Mouse (Mus musculus) heart, embryonic 16.5 days (tissue): Measurements from ENCODE around the gene Nebl. TPM values are rescaled to one million over a fixed set of nuclear protein-coding genes. Genes with fewer than 3 reads are reported as not detected.

Experiments
- ATAC-seq: fragments of 200-750 bp; cut with Nextera tagmentation; replicated peaks from 2 replicates; pipeline ENCODE4 v1.8.0; 2017; ENCODE audit warnings: moderate number of reproducible peaks; ENCODE audit not compliant: insufficient read depth, low FRiP score; ENCODE audit errors: extremely low read depth
- H3K27ac ChIP-seq: fragments of 300-500 bp; sonication (generic); 2 replicates; pipeline ENCODE4 v1.5.1; 2014; ENCODE audit warnings: mild to moderate bottlenecking, low read length, control low read depth, moderate library complexity
- H3K27me3 ChIP-seq: fragments of 300-500 bp; sonication (generic); 2 replicates; pipeline ENCODE4 v1.6.1; 2014; ENCODE audit warnings: low read length, mixed read lengths; ENCODE audit not compliant: control insufficient read depth, insufficient read depth
- H3K36me3 ChIP-seq: fragments of 300-500 bp; sonication (generic); 2 replicates; pipeline ENCODE4 v1.6.1; 2014; ENCODE audit not compliant: control insufficient read depth, insufficient read depth
- H3K4me1 ChIP-seq: fragments of 300-500 bp; sonication (generic); 2 replicates; pipeline ENCODE4 v1.6.1; 2014; ENCODE audit warnings: low read length, mixed read lengths; ENCODE audit not compliant: control insufficient read depth, insufficient read depth
- H3K4me2 ChIP-seq: fragments of 300-500 bp; sonication (generic); 2 replicates; pipeline ENCODE4 v1.6.1; 2014; ENCODE audit warnings: low read depth, mild to moderate bottlenecking, control low read depth, low read length
- H3K4me3 ChIP-seq: fragments of 300-500 bp; sonication (generic); 2 replicates; pipeline ENCODE4 v1.5.1; 2014; ENCODE audit warnings: mild to moderate bottlenecking, control low read depth, low read length
- H3K9ac ChIP-seq: fragments of 300-500 bp; sonication (generic); 2 replicates; pipeline ENCODE4 v1.6.1; 2014; ENCODE audit warnings: low read length, control low read depth
- H3K9me3 ChIP-seq: fragments of 300-500 bp; sonication (generic); replicated peaks from 2 replicates; pipeline ENCODE4 v1.6.1; 2016; ENCODE audit warnings: low read length; ENCODE audit not compliant: control insufficient read depth
- WGBS: fragments of 180-500 bp; shearing (Covaris S2); extraction: QIAGEN DNeasy Blood & Tissue Kit; methylation state at CpG from one replicate; pipeline ENCODE4 v1.1.7; 2014; 5-methylcytosine and 5-hydroxymethylcytosine counted together
- polyA plus RNA-seq: library from polyadenylated mRNA; unstranded; fragments of >200 nt; fragmentation: Nextera tagmentation; extraction: Ambion mirVana; gene quantifications from 2 replicates; pipeline ENCODE4 v1.2.1, GENCODE M21; 2015

Nebl gene
- polyA plus RNA-seq, 1 experiment from 2014 or later = 258 TPM

DNA sequence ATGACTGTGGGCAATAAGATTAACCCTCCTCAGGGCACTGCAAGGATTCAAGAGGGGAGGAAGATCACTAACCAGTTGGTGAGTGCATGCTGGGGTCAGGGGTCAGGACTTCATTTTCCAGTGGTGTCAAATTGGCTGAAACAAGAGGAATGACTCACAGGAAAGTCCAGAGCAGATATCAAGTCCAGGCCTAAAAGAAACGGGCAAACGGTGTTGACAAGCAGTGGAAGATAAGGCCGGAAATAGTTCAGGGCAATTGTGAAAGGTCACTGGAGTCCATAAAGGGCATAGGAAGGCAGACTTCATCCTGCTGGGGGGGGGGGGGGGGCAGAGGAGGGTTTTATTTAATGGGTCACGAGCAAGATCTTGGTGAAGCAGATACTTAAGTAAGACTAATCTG is 207.5 kb downstream of the Nebl start:
- peak; percentile 82 for ATAC-seq

DNA sequence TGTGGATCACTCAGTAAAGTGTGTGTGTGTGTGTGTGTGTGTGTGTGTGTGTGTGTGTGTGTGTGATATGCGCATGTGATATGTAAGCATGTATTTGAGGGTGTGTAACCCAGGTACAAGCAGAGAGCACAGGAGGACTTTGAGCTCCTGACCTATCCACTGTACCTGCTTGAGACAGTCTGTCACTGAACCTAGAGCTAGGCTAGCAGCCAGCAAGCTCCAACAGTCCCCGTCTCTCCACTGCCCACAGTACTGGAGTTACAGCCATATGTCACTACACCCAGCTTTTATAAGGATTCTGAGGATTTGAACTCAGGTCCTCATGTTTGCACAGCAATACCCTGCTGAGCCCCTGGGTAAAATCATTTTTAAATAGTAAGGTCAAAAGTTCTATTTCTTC is 215.6 kb downstream of the Nebl start:
- Histone ChIP-seq H3K36me3 (no peaks in the 10 kb centered on the region), H3K27ac (no peak overlapping the region), H3K4me3 (no peak overlapping the region), H3K9ac (no peak overlapping the region), H3K4me1 (no peaks in the 10 kb centered on the region; the same call in 1 of the 2 replicates), H3K27me3 (no peaks in the 10 kb centered on the region), H3K9me3 (no peaks in the 10 kb centered on the region), H3K4me2 (no peak overlapping the region)
- 83% methylated on average over 2 of the region's 2 CpGs for WGBS
- ATAC-seq = no peak

More for the DNA sequence above, 207.5 kb downstream of the Nebl start:
- H3K27me3 ChIP-seq = no peaks in the 10 kb centered on the region
- no peak overlapping the region for H3K4me3 ChIP-seq
- peak overlapping the region; percentile 24; the same call in 1 of the 2 replicates for H3K4me2 ChIP-seq
- H3K36me3 ChIP-seq = no peaks in the 10 kb centered on the region
- H3K9me3 ChIP-seq = no peaks in the 10 kb centered on the region
- 17% methylated on average over 4 of the region's 4 CpGs for WGBS
- H3K27ac ChIP-seq = peak overlapping the region; percentile 57
- H3K4me1 ChIP-seq = peaks cover 12% of the 10 kb centered on the region
- no peak overlapping the region for H3K9ac ChIP-seq

DNA sequence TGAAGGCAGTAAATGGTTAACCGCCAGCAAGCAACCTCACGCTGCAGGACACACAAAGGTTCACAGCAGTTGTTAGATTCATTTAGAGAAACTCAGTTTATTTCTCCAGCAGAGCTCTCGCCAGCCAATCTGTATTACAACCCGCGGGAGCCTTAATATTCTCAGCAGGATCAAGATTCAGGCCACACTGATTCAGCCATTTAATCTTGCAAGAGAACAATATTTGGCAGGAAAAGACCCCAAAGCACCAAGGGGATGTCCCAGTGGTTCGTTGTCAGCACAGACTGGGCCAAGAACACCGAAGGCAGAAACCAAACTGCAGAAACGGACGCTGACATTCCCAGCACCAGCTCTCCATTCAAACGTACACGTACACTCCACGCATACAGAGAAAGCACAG is 216.5 kb downstream of the Nebl start:
- H3K9ac ChIP-seq = no peak overlapping the region
- H3K27me3 ChIP-seq = no peaks in the 10 kb centered on the region
- no peak for ATAC-seq
- H3K4me1 ChIP-seq = no peaks in the 10 kb centered on the region; the same call in 1 of the 2 replicates
- H3K4me3 ChIP-seq = no peak overlapping the region
- H3K4me2 ChIP-seq = no peak overlapping the region
- H3K36me3 ChIP-seq = no peaks in the 10 kb centered on the region
- H3K9me3 ChIP-seq = no peaks in the 10 kb centered on the region
- no peak overlapping the region for H3K27ac ChIP-seq
- 68% methylated on average over 12 of the region's 12 CpGs for WGBS

DNA sequence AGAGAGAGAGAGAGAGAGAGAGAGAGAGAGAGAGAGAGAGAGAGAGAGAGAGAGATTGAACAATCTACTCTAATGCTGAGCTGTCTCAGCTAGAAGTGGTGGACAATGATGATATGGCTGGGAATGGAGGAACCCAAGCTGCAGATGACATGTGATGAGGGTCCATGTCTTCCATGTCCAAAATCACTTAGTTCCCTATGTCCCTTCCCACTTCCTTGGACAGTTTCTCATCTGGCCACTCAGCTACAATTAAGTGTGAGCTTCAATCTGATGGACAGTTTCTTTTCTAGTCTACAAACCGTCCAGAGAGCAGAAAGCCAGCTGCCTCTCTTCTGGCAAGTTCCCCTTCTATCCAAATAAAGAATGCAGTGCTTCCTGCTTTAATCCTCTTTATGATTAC is 221.3 kb downstream of the Nebl start:
- Histone ChIP-seq H3K4me1 (no peaks in the 10 kb centered on the region; the same call in 1 of the 2 replicates), H3K4me2 (no peak overlapping the region), H3K27ac (no peak overlapping the region), H3K9ac (no peak overlapping the region), H3K4me3 (no peak overlapping the region), H3K9me3 (0 out of 2 replicates have a peak, but pooled peaks cover 2% of the 10 kb centered on the region), H3K27me3 (no peaks in the 10 kb centered on the region), H3K36me3 (no peaks in the 10 kb centered on the region)
- no peak for ATAC-seq
- WGBS = 39% methylated on average over 1 of the region's 1 CpGs

DNA sequence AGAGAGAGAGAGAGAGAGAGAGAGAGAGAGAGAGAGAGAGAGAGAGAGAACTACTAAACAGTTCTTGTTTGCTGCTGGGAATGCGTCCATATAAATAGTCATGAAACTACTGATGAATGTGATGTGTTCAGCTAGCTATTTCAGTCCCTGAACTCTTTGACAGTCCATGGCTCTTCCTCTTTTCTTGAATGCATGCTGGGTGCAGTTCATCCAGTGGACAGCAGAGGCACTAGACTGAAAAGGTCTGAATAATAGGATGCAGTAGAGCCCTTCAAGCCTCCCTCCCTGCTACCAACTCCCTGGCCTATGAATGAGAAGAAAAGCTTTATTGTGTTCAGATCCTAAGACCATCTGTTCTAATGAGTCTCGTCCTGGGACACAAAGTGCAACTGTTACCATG is 223.9 kb downstream of the Nebl start:
- Histone ChIP-seq H3K27ac (no peak overlapping the region), H3K9ac (no peak overlapping the region), H3K36me3 (no peaks in the 10 kb centered on the region), H3K4me2 (no peak overlapping the region), H3K4me3 (no peak overlapping the region), H3K4me1 (no peaks in the 10 kb centered on the region), H3K27me3 (no peaks in the 10 kb centered on the region), H3K9me3 (0 out of 2 replicates have a peak, but pooled peaks cover 2% of the 10 kb centered on the region)
- no peak for ATAC-seq
- WGBS = 87% methylated on average over 2 of the region's 2 CpGs

DNA sequence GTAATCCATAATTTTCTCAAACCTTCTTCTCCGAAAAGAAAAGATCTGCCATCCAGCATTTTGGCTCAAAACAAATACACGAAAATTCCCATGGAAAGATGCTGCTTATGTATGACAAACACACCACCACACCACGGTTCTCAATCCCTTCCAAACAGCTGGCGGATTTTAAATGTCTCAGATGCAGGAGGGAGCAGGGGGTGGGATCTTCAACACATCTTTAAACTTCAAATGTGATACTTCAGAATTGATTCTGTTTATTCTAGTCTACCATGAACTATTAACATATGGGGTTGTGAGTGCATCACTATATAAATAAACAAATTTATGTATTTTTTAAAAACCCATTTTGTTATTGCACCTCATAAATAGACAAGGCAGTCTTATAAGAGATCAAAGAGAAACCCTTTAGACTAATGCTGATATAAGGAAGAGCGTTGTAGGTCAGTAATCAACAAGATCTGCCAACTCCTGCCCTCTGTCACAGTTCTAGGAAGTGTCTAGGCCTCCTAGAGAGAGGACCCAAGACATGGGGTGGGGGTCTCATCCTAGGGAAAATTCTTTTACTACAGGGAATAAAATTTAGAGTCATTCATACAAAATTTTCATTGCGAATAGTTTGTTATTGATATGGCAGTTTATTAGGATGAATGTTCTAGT is 227.0 kb downstream of the Nebl start:
- H3K27ac ChIP-seq = no peak overlapping the region
- 0 out of 2 replicates have a peak, but pooled peaks cover 2% of the 10 kb centered on the region for H3K9me3 ChIP-seq
- H3K36me3 ChIP-seq = no peaks in the 10 kb centered on the region
- WGBS = 81% methylated on average over 6 of the region's 6 CpGs
- no peak overlapping the region for H3K9ac ChIP-seq
- H3K4me1 ChIP-seq = no peaks in the 10 kb centered on the region
- H3K27me3 ChIP-seq = no peaks in the 10 kb centered on the region
- ATAC-seq = no peak
- H3K4me2 ChIP-seq = no peak overlapping the region
- no peak overlapping the region for H3K4me3 ChIP-seq

DNA sequence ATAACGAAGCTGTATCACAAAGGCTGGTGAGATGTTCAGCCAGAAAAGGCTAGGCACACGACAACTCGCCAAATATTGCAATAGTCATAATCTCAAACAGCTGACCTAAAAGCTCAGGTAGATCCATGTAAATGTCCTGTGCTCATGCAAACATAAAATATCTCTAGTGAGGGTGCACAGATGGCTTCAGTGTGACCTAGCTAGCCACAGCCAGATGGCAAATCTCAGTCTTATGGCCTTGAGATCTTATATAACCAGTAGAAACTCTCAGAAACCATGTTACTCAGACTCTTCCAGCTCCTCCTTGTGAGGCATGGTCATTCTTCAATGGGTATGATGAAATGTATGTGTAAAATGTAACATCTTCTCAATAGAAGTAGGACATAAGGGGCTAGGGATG is 230.2 kb downstream of the Nebl start:
- no peak overlapping the region for H3K9ac ChIP-seq
- H3K9me3 ChIP-seq = 0 out of 2 replicates have a peak, but pooled peaks cover 2% of the 10 kb centered on the region
- ATAC-seq = no peak
- no peak overlapping the region for H3K27ac ChIP-seq
- WGBS = 91% methylated on average over 3 of the region's 3 CpGs
- H3K4me2 ChIP-seq = no peak overlapping the region
- no peaks in the 10 kb centered on the region for H3K36me3 ChIP-seq
- no peaks in the 10 kb centered on the region for H3K4me1 ChIP-seq
- no peak overlapping the region for H3K4me3 ChIP-seq
- H3K27me3 ChIP-seq = no peaks in the 10 kb centered on the region

DNA sequence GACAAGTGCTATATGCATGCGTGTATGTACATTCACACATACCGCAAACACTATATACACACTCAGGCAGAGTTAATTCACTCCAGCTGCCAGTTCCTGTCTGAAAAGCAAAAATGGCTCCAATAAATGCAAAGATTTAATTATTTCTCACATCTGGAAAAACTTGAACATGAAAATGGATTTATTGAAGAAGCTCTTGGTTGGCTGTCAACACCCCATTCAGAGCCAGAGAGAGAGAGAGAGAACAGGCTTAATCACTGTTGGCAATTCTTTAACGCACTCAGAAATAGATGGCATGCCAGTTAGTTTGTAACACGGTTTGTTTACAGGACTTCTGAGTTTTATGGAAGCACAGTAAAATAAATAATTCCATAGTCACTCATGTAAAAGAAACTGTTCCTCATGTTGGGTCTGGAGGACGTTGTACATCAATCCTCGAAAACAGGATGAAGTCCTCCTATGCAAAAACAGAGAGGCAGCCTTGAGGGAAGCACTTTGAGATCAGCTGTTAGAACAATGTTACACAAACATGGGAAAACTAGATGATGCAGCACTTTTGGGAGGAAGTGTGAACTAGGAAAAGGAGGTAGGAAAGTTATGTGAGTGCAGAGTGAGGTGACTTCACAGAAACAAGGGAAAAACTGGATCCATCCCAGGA is 265.6 kb downstream of the Nebl start:
- H3K36me3 ChIP-seq = no peaks in the 10 kb centered on the region
- H3K27me3 ChIP-seq = no peaks in the 10 kb centered on the region
- no peak overlapping the region for H3K4me3 ChIP-seq
- peaks cover 10% of the 10 kb centered on the region for H3K4me1 ChIP-seq
- WGBS = 69% methylated on average over 6 of the region's 6 CpGs
- H3K27ac ChIP-seq = no peak overlapping the region
- no peak overlapping the region for H3K9ac ChIP-seq
- H3K4me2 ChIP-seq = no peak overlapping the region
- ATAC-seq = no peak
- no peaks in the 10 kb centered on the region for H3K9me3 ChIP-seq

DNA sequence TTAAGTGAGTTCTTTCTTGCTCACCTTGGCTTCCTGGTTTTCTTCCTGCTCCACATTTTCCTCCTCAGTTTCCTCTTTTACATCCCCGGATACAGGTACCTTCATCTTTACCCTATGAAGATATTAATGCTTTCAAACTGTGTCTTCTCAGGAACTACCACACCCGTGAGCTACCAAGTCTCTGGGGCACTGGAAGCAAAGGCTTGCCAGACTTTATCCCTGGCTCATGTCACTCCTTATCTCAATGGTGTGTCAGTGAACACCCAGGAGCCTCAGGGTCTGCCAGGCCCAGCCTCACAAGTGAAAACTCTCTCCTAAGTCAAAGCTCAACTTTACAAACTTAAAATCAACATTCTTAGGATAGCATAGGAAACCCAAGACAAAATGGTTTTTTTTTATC is 270.8 kb downstream of the Nebl start:
- Histone ChIP-seq H3K27me3 (no peaks in the 10 kb centered on the region), H3K27ac (peak overlapping the region; percentile 92), H3K9me3 (no peaks in the 10 kb centered on the region), H3K36me3 (no peaks in the 10 kb centered on the region; the same call in 1 of the 2 replicates), H3K4me1 (peaks cover 21% of the 10 kb centered on the region), H3K4me2 (peak overlapping the region; percentile 14; the same call in 1 of the 2 replicates), H3K9ac (peak overlapping the region; percentile 76), H3K4me3 (peak overlapping the region; percentile 59)
- peak; percentile 92 for ATAC-seq
- WGBS = 25% methylated on average over 2 of the region's 2 CpGs
